In the genomic region with DNA sequence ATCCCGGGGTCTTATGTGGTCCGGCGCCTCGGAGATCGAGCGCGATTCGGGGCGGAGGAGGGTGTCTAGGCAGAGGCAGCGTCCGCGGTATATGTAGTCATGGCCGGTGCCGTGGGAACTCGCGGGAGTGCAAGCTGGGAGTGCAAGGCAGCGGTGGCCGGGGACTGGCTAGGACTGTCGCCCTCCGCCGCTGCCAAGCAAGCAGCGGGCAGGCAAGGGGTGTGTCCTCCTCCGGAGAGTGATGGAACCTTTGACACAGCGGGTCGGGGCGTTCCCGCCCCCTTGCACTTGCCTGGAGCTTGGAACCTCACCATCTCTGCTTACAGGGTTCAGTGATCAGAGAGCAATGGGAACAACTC, we compare ENCODE assay signal across 1 mouse cellular context.
A peak's percentile ranks its signal among the peaks of the same experiment; 100 is the strongest.
TF ChIP-seq lines count a peak whose summit lies in the region.

No protein-coding gene starts in this region.

TF ChIP-seq in MEL, 35 proteins besides CTCF, POLR2A, EP300 and RAD21:
- TF ChIP-seq RCOR1 (IDR thresholded peaks at IDR 0.05; ENCODE audit: low read depth, low read length) = 0 out of 2 replicates have a peak, but pooled peaks have one; percentile 22
- no peak for TF ChIP-seq TBP (IDR thresholded peaks at IDR 0.05; ENCODE audit: low read depth, low read length)
- TF ChIP-seq MAZ (IDR thresholded peaks at IDR 0.05; ENCODE audit: low read depth, low read length) = peak; percentile 1; the same call in 1 of the 2 replicates
- TF ChIP-seq GATA1 (IDR thresholded peaks at IDR 0.05; ENCODE audit: low read depth, low read length) = no peak
- no peak for TF ChIP-seq POLR2AphosphoS5 (IDR thresholded peaks at IDR 0.05; ENCODE audit: borderline replicate concordance, low read depth, low read length)
- TF ChIP-seq MAX (IDR thresholded peaks at IDR 0.05; ENCODE audit: low read length) = 0 out of 2 replicates have a peak, but pooled peaks have one; percentile 14
- no peak for TF ChIP-seq KAT2A (conservative IDR thresholded peaks at IDR 0.05; ENCODE audit: low read depth, low read length)
